Mouse (Mus musculus) ES-Bruce4 (cell line): ENCODE data around the gene Gm21981.

Source experiments
- CTCF ChIP-seq: IDR thresholded peaks from one replicate; pipeline ENCODE4 v1.8.1; 2011; ENCODE audit warnings: low read depth, low read length
- POLR2A ChIP-seq: IDR thresholded peaks from one replicate; pipeline ENCODE4 v1.8.1; 2011; ENCODE audit warnings: low read length; ENCODE audit not compliant: insufficient read depth

- TF ChIP-seq CTCF (no peak), POLR2A (peak; percentile 72)
Observed at GRCm38 (mm10) chr17:47687409-47688343, 6.6 kb downstream of the Gm21981 start.
